Mouse (Mus musculus): Measurements from ENCODE around the gene Gm45208.
A peak's percentile ranks its signal among the peaks of the same experiment; 100 is the strongest.
"Not testable (repeated sequence)": the region's sequence is repeated elsewhere in the genome, so short reads cannot be mapped to it uniquely, and the experiment has no call there.

The Gm45208 gene

GRCm38 (mm10) chrX:7728215-7728921, 6.3 kb downstream of the Gm45208 start, which contains the start of gene Praf2:
Praf2 (plus strand) TSS chrX:7728439.
- DNase-seq (ENCODE audit: low read depth): peak; percentile 82

GRCm38 (mm10) chrX:7728922-7729265, 6.8 kb downstream of the Gm45208 start:
- DNase-seq (ENCODE audit: low read depth): no peak

DNA sequence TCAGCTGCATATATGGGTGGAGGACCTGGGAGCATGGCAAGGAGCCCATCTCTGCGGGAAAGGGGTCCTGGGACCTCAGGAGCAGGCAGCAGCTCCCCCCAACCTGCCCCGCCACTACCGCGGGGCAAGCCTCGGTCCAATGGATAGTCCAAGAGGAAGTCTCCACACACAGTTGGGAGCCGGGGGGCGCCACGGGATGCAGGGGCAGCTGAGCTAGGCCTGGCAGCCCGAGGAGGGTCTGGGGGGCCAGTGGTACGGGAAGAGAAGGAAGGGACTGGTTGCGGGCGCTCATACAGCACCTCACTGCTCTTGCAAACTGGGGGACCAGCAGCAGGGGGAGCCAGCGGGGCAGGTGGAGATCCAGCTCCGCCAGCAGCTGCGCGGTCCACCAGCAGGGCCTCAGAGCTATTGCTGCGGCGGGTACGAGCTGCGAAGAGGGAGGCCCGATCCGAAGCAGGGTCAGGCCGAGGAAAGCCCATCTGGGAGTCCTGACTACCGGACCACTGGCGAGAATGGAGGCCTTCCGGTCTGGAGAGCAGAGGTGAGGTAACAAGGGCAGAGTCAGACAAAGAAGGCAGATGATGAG, 11.6 kb downstream of the Gm45208 start:
- no peak for DNase-seq (ENCODE audit: low read depth)

DNA sequence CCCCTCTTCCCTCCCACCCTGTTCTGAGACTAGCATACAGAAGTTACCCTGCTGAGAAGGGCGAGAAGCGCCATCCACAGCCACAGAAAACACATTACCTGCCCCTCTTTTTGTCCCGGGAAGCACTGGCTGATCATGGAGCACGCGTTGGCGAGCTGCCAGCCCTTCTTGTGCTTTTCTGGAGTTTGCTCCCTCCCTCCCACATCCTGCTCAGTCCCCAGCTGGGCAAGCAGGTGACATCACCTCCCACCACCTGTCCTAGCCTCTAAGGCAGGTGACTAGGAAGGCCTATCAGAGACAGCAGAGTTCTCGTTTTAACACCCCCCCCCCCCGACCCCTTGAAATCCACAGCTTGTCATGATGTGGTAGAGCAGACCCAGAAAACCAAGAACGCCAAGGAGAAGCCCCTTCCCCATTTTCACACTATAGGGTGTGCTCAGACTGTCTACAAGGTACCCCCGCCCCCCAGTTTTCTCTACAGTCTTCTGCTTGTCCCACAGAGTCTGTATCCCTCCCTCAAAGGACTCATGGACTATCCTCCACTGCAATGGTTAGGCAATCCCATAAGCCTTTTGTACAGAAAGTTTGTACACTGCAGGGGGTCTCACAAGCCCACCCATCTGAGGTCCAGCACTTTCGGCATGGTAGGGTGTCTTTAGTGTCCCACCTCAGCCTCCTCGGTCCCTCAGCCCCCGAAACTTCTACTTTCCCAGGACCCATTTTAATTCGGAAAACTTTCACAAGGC, 17.5 kb downstream of the Gm45208 start:
- no peak for DNase-seq (ENCODE audit: low read depth)

- DNase-seq (ENCODE audit: low read depth): no peak
Observed at GRCm38 (mm10) chrX:7740082-7740819, 18.2 kb downstream of the Gm45208 start.

DNA sequence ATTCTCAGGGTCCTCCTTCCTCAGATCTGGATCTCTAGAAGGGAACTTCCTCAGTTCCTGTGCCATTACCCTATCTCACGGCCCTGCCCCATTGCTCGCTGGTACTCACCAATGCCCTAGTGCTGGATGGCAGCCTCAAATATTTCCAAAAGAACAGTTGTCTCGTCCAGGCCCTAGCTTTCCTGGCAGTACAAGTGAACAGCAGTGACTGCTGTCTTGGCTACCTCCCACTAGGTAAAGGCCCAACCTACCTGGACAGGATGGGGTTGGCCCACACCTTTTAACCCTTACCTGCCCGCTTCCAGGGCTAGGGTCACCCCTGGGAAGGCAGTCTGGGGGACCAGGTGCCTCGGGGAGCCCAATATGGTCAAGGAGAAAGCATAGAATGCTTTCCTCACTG, 19.1 kb downstream of the Gm45208 start:
- no peak for DNase-seq (ENCODE audit: low read depth)

DNA sequence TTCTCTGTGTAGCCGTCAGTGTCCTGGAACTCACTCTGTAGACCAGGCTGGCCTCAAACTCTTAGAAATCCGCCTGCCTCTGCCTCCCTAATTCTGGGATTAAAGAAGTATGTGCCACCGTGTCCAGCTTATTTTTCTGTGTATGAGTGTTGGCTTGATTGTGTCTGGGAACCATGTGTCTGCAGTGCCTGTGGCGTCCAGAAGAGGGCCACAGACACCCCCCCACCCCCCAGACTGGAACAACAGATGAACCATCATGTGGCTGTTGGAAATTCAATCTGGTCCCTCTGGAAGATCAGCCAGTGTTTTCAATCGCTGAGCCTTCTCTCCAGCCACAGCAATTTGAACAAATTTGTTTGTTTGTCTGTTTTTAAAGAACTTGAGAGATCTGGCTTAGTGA, 21.4 kb downstream of the Gm45208 start:
- no peak for DNase-seq (ENCODE audit: low read depth)

DNA sequence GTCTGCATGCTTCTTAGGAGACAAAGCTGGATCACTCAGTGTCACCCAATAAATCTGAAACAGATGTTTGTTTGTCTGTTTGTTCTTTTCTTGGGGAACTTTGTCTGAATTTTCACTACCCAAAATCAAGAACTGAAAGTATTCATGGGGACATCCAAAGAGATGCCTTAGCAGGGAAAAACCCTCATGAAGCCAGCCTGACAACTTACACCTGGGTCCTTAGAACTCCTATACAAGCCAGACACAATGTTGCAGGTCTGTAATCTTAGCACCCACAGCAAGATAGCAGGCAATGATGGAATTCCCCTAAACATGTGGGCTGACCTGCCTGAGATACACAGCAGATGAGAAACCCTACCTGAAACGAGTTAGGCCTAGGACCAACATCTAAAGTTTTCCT, 22.9 kb downstream of the Gm45208 start:
- DNase-seq (ENCODE audit: low read depth): no peak

- DNase-seq (ENCODE audit: low read depth): no peak
Observed at GRCm38 (mm10) chrX:7745429-7745828, 23.4 kb downstream of the Gm45208 start.

- DNase-seq (ENCODE audit: low read depth): no peak
Observed at GRCm38 (mm10) chrX:7750432-7751116, 28.5 kb downstream of the Gm45208 start, which contains the start of gene Ccdc120. Ccdc120 (minus strand) TSS chrX:7750905.

DNA sequence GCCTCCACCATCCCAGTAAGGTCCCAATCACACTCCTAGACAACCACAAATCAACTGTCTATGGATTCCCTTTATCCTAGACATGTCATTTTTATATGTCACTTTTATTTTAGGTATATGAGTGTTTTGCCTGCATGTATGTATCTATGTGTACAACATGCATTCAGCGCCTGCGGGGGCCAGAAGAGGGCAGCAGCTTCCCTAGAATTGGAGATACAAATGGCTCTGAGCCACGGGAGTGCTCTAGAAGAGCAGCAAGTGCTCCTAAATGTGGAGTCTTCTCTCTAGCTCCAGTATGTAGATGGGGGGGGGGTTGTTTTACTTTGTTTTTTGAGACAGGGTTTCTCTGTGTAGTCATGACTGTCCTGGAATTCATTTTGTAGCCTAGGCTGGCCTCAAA, 31.6 kb downstream of the Gm45208 start:
- not testable (repeated sequence) for DNase-seq (ENCODE audit: low read depth)

DNA sequence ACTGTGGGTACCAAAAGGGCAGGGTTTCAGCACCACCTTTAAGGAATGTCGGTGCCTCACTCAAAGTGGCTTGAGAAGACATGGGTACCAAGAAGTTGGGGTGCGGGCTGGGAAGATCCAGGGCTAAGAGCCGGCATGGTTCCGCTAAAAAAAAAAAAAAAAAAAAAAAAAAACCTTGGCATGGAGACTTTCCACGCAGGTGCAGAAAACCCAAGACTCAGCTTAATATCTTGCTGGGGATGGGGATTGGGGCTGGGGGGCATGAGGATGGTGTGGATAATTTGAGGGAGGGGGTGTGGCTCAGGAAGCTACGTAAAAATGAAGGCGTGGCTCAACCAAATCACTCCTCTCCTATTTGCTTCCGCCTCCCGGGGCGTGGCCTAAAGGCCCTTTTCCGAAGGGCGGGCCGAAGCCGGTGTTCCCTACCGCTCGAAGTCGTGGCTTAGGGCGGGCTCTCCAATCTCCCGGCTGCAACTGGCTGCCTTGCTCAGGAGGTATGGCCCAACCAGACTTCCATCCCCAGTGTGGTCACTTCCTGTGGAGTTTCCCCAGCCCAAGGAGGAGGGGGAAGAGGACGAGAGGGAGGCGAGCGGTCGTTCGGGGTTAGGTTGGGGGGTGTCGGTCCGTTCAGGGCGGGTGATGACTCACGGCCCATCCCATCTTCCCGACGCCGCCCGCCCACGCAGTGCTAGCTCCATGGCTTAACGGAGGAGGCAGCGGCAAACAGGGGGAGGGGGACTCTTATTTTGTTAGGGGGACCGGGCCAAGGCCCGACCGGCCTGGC, 40.3 kb downstream of the Gm45208 start, which contains the start of gene Tfe3:
Tfe3 (plus strand) TSS at position 424 of the 784 bp plus-strand sequence.
- DNase-seq (ENCODE audit: low read depth): peak; percentile 88

GRCm38 (mm10) chrX:7762921-7763197, 40.8 kb downstream of the Gm45208 start:
- no peak for DNase-seq (ENCODE audit: low read depth)

- DNase-seq (ENCODE audit: low read depth): no peak
Observed at GRCm38 (mm10) chrX:7763631-7764393, 41.8 kb downstream of the Gm45208 start.

- no peak for DNase-seq (ENCODE audit: low read depth)
Observed at GRCm38 (mm10) chrX:7764657-7765280, 42.7 kb downstream of the Gm45208 start.

DNA sequence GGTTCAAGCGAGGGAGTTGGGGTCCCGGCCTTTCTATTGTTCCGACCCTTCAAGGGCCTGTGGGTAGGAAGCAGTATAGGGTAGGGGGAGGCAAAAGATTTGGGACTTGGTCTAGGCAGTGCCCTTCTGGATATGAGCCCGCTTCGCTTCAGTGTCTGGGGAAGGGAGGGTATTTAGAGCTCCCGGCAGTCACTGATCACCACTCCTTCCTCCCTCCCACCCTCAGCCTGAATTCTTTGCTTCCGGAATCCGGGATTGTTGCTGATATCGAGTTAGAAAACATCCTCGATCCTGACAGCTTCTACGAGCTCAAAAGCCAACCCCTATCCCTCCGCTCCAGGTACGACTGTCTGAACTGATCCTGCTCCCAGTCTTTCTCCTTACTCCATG, 43.2 kb downstream of the Gm45208 start:
- DNase-seq (ENCODE audit: low read depth): no peak

- peak; percentile 71 for DNase-seq (ENCODE audit: low read depth)
Observed at GRCm38 (mm10) chrX:7765764-7766163, 43.7 kb downstream of the Gm45208 start.

- DNase-seq (ENCODE audit: low read depth): no peak
Observed at GRCm38 (mm10) chrX:7769302-7770017, 47.4 kb downstream of the Gm45208 start.

GRCm38 (mm10) chrX:7772766-7773165, 50.7 kb downstream of the Gm45208 start:
- no peak for DNase-seq (ENCODE audit: low read depth)

Data from fibroblast of lung, adult 2 months (primary cell).